8 mouse cellular contexts compared by ENCODE assay signal in genomic region chr10:86021408-86021748, GRCm38 (mm10). TPM values are rescaled to one million over a fixed set of nuclear protein-coding genes. Genes with fewer than 3 reads are reported as not detected.
DNase-seq lines count a peak whose midpoint lies in the region; ATAC-seq and TF ChIP-seq lines count a peak whose summit lies in the region.

No protein-coding gene starts in this region.

- peaks cover 1% of the 10 kb centered on the region; the same call in 1 of the 2 replicates for H3K4me1 ChIP-seq in heart, adult 2 months (ENCODE audit: control insufficient read depth, insufficient read depth, low read length)
- H3K4me1 ChIP-seq in ES-E14 (ENCODE audit: control insufficient read depth in 2 of 2, insufficient read depth in 2 of 2, low read length in 2 of 2, poor library complexity in 1 of 2) = peaks cover 4 to 10% of the 10 kb centered on the region in 2 experiments; a peak in 3 of 4 replicates
- H3K4me1 ChIP-seq in forebrain, postnatal 0 days (ENCODE audit: insufficient read depth) = no peaks in the 10 kb centered on the region

- H3K79me2 ChIP-seq in heart, adult 2 months (replicated peaks; ENCODE audit: control insufficient read depth, insufficient read depth, low read length) = peaks cover 2% of the 10 kb centered on the region; the same call in 1 of the 2 replicates

- H3K4me2 ChIP-seq in forebrain, postnatal 0 days (ENCODE audit: low read depth) = peak overlapping the region; percentile 73

- H3K27ac ChIP-seq in heart, adult 2 months = no peak overlapping the region; the same call in 1 of the 2 replicates
- no peak overlapping the region for H3K27ac ChIP-seq in ES-E14 (ENCODE audit: insufficient read depth, low read depth, low read length, poor library complexity, severe bottlenecking)
- H3K27ac ChIP-seq in forebrain, postnatal 0 days (ENCODE audit: low read depth, low read length) = no peak overlapping the region

- peak overlapping the region; percentile 37 for H3K9ac ChIP-seq in heart, adult 2 months (ENCODE audit: low read depth, low read length)
- no peak overlapping the region for H3K9ac ChIP-seq in ES-E14 (ENCODE audit: insufficient read depth, low read depth, low read length, poor library complexity, severe bottlenecking)
- 0 out of 2 replicates have a peak overlapping the region, but pooled peaks have one; percentile 3 for H3K9ac ChIP-seq in forebrain, postnatal 0 days

- no peak for TF ChIP-seq POLR2A in heart, adult 2 months (IDR thresholded peaks at IDR 0.05; ENCODE audit: insufficient read depth, low read depth, low read length)

- TF ChIP-seq EP300 in heart, adult 2 months (IDR thresholded peaks at IDR 0.05; ENCODE audit: insufficient read depth, low read depth, low read length) = no peak

- DNase-seq in heart, adult 2 months = no peak
- no peak for DNase-seq in heart, adult 11 months
- DNase-seq in ES-E14 (ENCODE audit: low read depth, low spot score) = no peak
- no peak for DNase-seq in forebrain, postnatal 0 days
- DNase-seq in right cerebral cortex, adult 2 months (ENCODE audit: low spot score in 2 of 2) = no peak
- no peak for DNase-seq in adrenal gland, postnatal 36 days
- DNase-seq in ovary, postnatal 14 days (ENCODE audit: low spot score) = no peak

- peaks cover 5% of the 10 kb centered on the region for H3K36me3 ChIP-seq in heart, adult 2 months (ENCODE audit: control insufficient read depth, insufficient read depth, low read length)
- H3K36me3 ChIP-seq in ES-E14 (ENCODE audit: control insufficient read depth, insufficient read depth, low read length, poor library complexity, severe bottlenecking) = no peaks in the 10 kb centered on the region
- no peaks in the 10 kb centered on the region for H3K36me3 ChIP-seq in forebrain, postnatal 0 days (ENCODE audit: insufficient read depth)

- intact Hi-C loops in heart, adult 2 months (cut with DNase I) = loop anchor here (2.0 kb wide), 2 partner anchors 43 to 441 kb away; no protein-coding TSS in a partner anchor

- 0% methylated on average over 3 of the region's 3 CpGs for WGBS in heart, adult 2 months
- WGBS in forebrain, postnatal 0 days = 0% methylated on average over 3 of the region's 3 CpGs

- ATAC-seq in forebrain, postnatal 0 days = peak; percentile 47
- peak; percentile 7 for ATAC-seq in megakaryocyte progenitor cell, adult 5-6 weeks (replicated peaks; ENCODE audit: poor library complexity)

- in situ Hi-C loops in ES-E14 (cut with MboI; ENCODE audit: low sequenced_read_pairs in 2 of 2, unreplicated experiment in 2 of 2) = no loop called here

- H3K27me3 ChIP-seq in heart, adult 2 months (ENCODE audit: control insufficient read depth, insufficient read depth, low read length) = 0 out of 2 replicates have a peak, but pooled peaks cover 1% of the 10 kb centered on the region
- no peaks in the 10 kb centered on the region for H3K27me3 ChIP-seq in forebrain, postnatal 0 days (ENCODE audit: insufficient read depth, low read length)

- TF ChIP-seq CTCF in heart, adult 2 months (IDR thresholded peaks at IDR 0.05) = no peak
- no peak for TF ChIP-seq CTCF in forebrain, postnatal 0 days (IDR thresholded peaks at IDR 0.05; ENCODE audit: low read depth)

- no peaks in the 10 kb centered on the region for H3K9me3 ChIP-seq in ES-E14 (ENCODE audit: control insufficient read depth, insufficient read depth, low read depth, low read length)
- no peaks in the 10 kb centered on the region for H3K9me3 ChIP-seq in forebrain, postnatal 0 days (ENCODE audit: low read length)

- H3K4me3 ChIP-seq in heart, adult 2 months = no peak overlapping the region
- H3K4me3 ChIP-seq in ES-E14 (ENCODE audit: insufficient read depth in 1 of 2, low read depth in 1 of 2, low read length in 2 of 2, poor library complexity in 1 of 2, severe bottlenecking in 1 of 2) = peak overlapping the region; percentile 1 to 83; a peak in 2 of 4 replicates
- H3K4me3 ChIP-seq in forebrain, postnatal 0 days (ENCODE audit: low read depth, low read length) = peak overlapping the region; percentile 79; the same call in 1 of the 2 replicates

TF ChIP-seq in ES-E14, 5 proteins besides CTCF, POLR2A, EP300 and RAD21:
- TF ChIP-seq MAFK (IDR thresholded peaks at IDR 0.05; ENCODE audit: insufficient read depth, low read depth, low read length) = no peak
- TF ChIP-seq CHD2 (IDR thresholded peaks at IDR 0.05; ENCODE audit: low read depth, low read length) = no peak
- TF ChIP-seq ZNF384 (IDR thresholded peaks at IDR 0.05; ENCODE audit: low read depth, low read length) = no peak
- no peak for TF ChIP-seq ZC3H11A (IDR thresholded peaks at IDR 0.05; ENCODE audit: borderline replicate concordance, low read depth, low read length)
- TF ChIP-seq HCFC1 (IDR thresholded peaks at IDR 0.05; ENCODE audit: borderline replicate concordance, insufficient read depth, low read length) = no peak

RNA-seq across cellular contexts. Expression of gene Fbxo7, which starts 0.4 kb away (rescaled TPM):
- total RNA-seq in heart, adult 2 months (2021) = 10 to 100 TPM; 13.2 to 16.2 TPM
- 16.7 and 20.2 TPM in 2 replicates for polyA plus RNA-seq in heart, adult 2 months (2012; rRNA removed)
- total RNA-seq in ES-E14 (2012; rRNA removed) = 16.3 and 19.3 TPM in 2 replicates
- total RNA-seq in forebrain, postnatal 0 days (2014; rRNA removed) = 10.0 and 15.0 TPM in 2 replicates
- polyA plus RNA-seq in forebrain, postnatal 0 days (2015; fragmentation: Nextera tagmentation; extraction: Ambion mirVana) = 20.5 and 23.2 TPM in 2 replicates
- 30.2 and 36.0 TPM in 2 replicates for total RNA-seq in megakaryocyte progenitor cell, adult 5-6 weeks (2015)
- 14.5 and 31.5 TPM in 2 replicates for total RNA-seq in megakaryocyte progenitor cell, adult 5-6 weeks (2017)
- total RNA-seq in adrenal gland, postnatal 36 days (2021) = 10 to 100 TPM; 20.8 to 28.0 TPM

RNA-seq across cellular contexts. Expression of gene Bpifc, which starts 9.7 kb away (rescaled TPM):
- not detected for total RNA-seq in heart, adult 2 months (2021)
- polyA plus RNA-seq in heart, adult 2 months (2012; rRNA removed) = not detected in 2 replicates
- not detected in 2 replicates for total RNA-seq in ES-E14 (2012; rRNA removed)
- total RNA-seq in forebrain, postnatal 0 days (2014; rRNA removed) = 0.10 TPM in 1 of 2 replicates, not detected in the other
- 0.13 TPM in 1 of 2 replicates, not detected in the other for polyA plus RNA-seq in forebrain, postnatal 0 days (2015; fragmentation: Nextera tagmentation; extraction: Ambion mirVana)
- 3.5 and 4.0 TPM in 2 replicates for total RNA-seq in megakaryocyte progenitor cell, adult 5-6 weeks (2015)
- total RNA-seq in megakaryocyte progenitor cell, adult 5-6 weeks (2017) = 1.2 and 2.1 TPM in 2 replicates
- 1 to 10 TPM in 1 of 2 experiments, under 1 TPM in 1; 0.13 to 1.2 TPM for total RNA-seq in adrenal gland, postnatal 36 days (2021)
